Mouse (Mus musculus): ENCODE measurements around the gene Lin54.

GRCm38 (mm10) chr5:100437086-100437485 lies 63.4 kb downstream of the Lin54 start:
- TF ChIP-seq CTCF (IDR thresholded peaks at IDR 0.05; ENCODE audit: control insufficient read depth, insufficient read depth, insufficient read length) (no peak), MYOG (IDR thresholded peaks at IDR 0.05; ENCODE audit: control insufficient read depth, extremely low read depth, insufficient read length) (no peak), USF1 (IDR thresholded peaks at IDR 0.05; ENCODE audit: low read depth) (no peak), CEBPB (IDR thresholded peaks at IDR 0.05; ENCODE audit: low read depth) (no peak), FOSL1 (IDR thresholded peaks at IDR 0.05; ENCODE audit: insufficient read depth, low read length, poor library complexity, severe bottlenecking) (no peak), MAX (IDR thresholded peaks at IDR 0.05) (no peak), MYOD1 (IDR thresholded peaks at IDR 0.05; ENCODE audit: control insufficient read depth, insufficient read length, low read depth) (no peak)
